Mouse (Mus musculus): ENCODE data around the gene Slc17a6. TPM values are rescaled to one million over a fixed set of nuclear protein-coding genes. Genes with fewer than 3 reads are reported as not detected.
"Not testable (repeated sequence)": the region's sequence is repeated elsewhere in the genome, so short reads cannot be mapped to it uniquely, and the experiment has no call there.

The Slc17a6 gene
- total RNA-seq, 4 experiments from 2014 or later = 23.8 to 31.9 (median 27.2) TPM

- DNase-seq (ENCODE audit: low spot score in 2 of 2) = no peak
Measured at GRCm38 (mm10) chr7:51662441-51662840, 40.6 kb downstream of the Slc17a6 start.

DNA sequence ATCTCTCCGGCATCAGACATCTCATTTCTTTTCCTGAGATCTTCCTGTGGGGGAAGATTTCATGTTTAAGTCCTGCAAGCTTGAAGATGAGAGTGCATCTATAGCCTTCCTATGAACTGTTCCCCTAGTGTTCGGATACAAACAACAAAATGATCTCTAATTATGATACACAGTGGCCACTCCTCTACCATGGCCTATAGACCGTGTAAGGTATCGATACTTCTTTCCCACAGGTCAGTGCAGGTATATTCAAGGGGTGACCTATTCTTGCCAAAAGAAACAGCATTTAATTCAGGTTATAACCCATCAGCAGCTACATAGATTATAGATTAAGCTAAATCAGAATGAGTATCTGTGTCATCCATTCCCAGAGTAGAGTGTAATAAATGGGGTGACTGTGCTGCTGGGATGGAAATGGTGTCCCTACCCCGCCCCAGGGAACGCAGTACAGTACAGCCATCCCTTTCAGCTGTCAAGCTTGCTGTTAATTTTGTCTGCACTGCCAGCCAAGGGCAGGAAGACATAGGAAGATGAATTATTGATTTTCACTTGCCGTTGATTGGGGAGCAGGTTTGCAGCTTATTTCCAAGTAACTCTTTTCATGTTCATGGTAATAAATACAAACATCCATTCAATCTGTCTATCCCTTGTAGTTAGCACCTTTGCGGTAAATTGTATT lies 71.9 kb downstream of the Slc17a6 start:
- DNase-seq (ENCODE audit: low spot score in 2 of 2) = no peak

DNA sequence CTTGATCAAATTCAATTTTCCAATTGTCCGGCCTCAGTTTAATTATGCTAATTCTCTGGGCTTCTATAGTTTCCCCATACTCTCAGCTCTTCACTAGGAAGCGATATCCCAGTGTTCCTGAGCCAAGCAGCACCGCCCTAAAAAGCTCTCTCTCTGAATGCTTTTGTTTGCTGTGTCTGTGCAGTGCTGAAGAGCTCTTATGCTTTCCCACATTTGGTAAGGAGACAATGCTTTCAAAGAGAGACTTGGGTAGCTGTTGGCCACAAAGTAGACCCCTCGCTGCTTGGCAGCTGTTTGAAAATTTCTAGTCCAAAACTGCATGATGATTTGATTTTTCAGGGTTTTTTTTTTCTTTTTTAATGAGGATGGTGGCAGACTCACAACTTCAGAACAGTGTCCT lies 72.6 kb downstream of the Slc17a6 start:
- no peak for DNase-seq (ENCODE audit: low spot score in 2 of 2)

DNA sequence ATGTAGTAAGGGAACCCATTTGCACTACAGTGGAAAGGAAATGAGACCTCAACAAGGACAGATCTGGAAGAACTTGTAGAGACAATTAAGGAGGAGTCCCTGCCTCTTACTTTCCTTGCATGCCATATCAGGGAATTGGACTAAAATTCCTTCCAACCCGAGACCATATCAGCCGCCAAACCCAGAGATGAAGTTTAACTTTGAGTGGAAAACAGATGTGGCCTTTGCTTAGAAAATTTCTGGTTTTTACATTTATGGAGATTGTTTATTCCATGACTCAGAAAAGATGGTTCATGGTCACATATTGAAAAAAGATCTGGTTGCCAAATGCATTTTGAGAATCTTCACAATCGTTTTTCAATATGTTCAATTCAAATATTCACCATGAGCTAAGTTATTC lies 87.7 kb downstream of the Slc17a6 start:
- DNase-seq (ENCODE audit: low spot score in 2 of 2) = no peak

DNA sequence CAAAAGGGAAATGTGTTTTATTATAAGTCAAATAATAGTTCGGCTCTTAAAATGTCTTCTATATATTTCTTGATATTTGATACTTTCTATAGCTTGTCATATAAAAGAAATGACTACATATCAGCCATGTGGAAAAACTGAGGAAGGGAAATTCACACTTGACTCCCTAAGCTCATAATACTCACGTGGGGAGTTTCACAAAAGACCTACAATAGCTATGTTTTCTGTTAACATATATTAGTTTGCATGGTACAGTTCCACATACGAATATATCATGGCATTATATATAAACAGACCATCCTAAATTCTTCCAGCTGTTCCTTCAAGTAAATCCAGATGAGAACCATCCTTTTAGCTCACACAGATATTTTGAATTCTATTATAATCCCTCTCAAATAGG lies 88.5 kb downstream of the Slc17a6 start:
- not testable (repeated sequence) for DNase-seq (ENCODE audit: low spot score in 2 of 2)

DNA sequence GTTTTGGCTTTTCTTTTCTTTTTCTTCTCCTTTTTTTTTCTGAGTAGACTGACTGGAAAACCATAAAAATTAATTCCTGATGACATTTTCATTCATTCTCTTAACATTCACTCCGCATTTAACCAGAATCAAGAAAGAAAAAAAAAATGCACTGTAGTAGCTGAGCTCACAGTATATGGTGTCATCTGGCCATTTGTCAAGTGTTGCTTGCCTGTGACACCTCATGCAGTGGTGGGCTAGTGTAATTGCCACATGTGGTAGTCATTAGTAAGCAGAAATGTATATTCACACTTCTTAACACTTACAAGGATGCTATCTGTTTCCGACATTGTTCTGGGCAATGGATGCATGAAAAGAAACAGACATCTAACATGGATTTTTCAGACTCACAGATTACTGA lies 94.0 kb downstream of the Slc17a6 start:
- no peak for DNase-seq (ENCODE audit: low spot score in 2 of 2)

Other genes starting within 250 kb of the Slc17a6 start
- gene Ano5, start 111.0 kb upstream of the Slc17a6 start, total RNA-seq (2022) = 1 to 10 TPM in 1 of 4 experiments, under 1 TPM in 3; 0.78 to 1.2 (median 0.82) TPM
- gene Gas2, start 240.0 kb downstream of the Slc17a6 start, total RNA-seq (2022) = 10 to 100 TPM; 36.0 to 48.6 (median 39.0) TPM
- gene Fancf, start 240.3 kb downstream of the Slc17a6 start, total RNA-seq (2022) = 1 to 10 TPM; 4.3 to 6.4 (median 5.7) TPM

Data from left cerebral cortex, adult 8-10 months (tissue).